In the genomic region with DNA sequence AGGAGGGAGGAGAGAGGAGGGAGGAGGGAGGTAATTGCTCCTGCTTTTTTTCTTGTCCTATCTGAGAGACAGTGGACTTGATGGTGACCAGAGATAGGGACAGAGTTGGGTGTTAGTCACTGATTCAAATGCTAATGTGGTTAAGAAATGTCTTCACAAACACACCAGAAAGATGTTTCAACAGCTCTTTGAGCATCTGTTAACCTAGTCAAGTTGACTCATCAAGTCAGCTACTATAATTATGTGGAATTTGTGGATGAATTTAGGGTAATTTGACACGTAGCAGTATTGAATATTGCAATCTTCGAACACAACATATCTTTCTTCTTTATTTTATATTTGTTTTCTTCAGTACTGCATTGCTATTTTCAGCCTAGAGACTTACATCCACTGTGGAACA, we compare ENCODE assay signal across 27 mouse cellular contexts.
"Had no signal": no experiment of that assay in that cellular context is flagged by ENCODE, and none has a peak within 500 bp of the region (broad histone marks: within the 10 kb centered on the region; RNA-seq: fewer than 3 reads in every experiment).

No protein-coding gene starts in this region.

- H3K27me3 ChIP-seq: embryonic facial prominence, embryonic 12.5 days; embryonic facial prominence, embryonic 13.5 days; embryonic facial prominence, embryonic 15.5 days; forebrain, embryonic 12.5 days; forebrain, embryonic 13.5 days; forebrain, embryonic 15.5 days had no signal

- H3K4me2 ChIP-seq: embryonic facial prominence, embryonic 12.5 days; embryonic facial prominence, embryonic 13.5 days; embryonic facial prominence, embryonic 15.5 days; forebrain, embryonic 12.5 days; forebrain, embryonic 13.5 days; forebrain, embryonic 15.5 days had no signal

- H3K36me3 ChIP-seq: embryonic facial prominence, embryonic 10.5 days; embryonic facial prominence, embryonic 12.5 days; embryonic facial prominence, embryonic 13.5 days; embryonic facial prominence, embryonic 15.5 days; forebrain, embryonic 10.5 days; forebrain, embryonic 12.5 days; forebrain, embryonic 15.5 days; heart, embryonic 10.5 days had no signal

- H3K4me1 ChIP-seq: embryonic facial prominence, embryonic 10.5 days; embryonic facial prominence, embryonic 12.5 days; embryonic facial prominence, embryonic 13.5 days; embryonic facial prominence, embryonic 15.5 days; forebrain, embryonic 12.5 days; forebrain, embryonic 13.5 days; forebrain, embryonic 15.5 days; heart, embryonic 10.5 days had no signal

- H3K9me3 ChIP-seq: embryonic facial prominence, embryonic 10.5 days; embryonic facial prominence, embryonic 12.5 days; embryonic facial prominence, embryonic 13.5 days; embryonic facial prominence, embryonic 15.5 days; forebrain, embryonic 10.5 days; forebrain, embryonic 12.5 days; forebrain, embryonic 13.5 days; forebrain, embryonic 15.5 days; heart, embryonic 10.5 days had no signal

- H3K4me3 ChIP-seq: embryonic facial prominence, embryonic 10.5 days; embryonic facial prominence, embryonic 12.5 days; embryonic facial prominence, embryonic 13.5 days; embryonic facial prominence, embryonic 15.5 days; erythroblast, embryonic 14.5 days; forebrain, embryonic 10.5 days; forebrain, embryonic 12.5 days; forebrain, embryonic 13.5 days; forebrain, embryonic 15.5 days; gastrocnemius, adult 2 months; heart, adult 2 months; heart, embryonic 10.5 days had no signal

- H3K27ac ChIP-seq: embryonic facial prominence, embryonic 10.5 days; embryonic facial prominence, embryonic 12.5 days; embryonic facial prominence, embryonic 13.5 days; embryonic facial prominence, embryonic 15.5 days; forebrain, embryonic 10.5 days; forebrain, embryonic 12.5 days; forebrain, embryonic 13.5 days; forebrain, embryonic 15.5 days; gastrocnemius, adult 2 months; heart, adult 2 months; heart, embryonic 10.5 days had no signal

- H3K9ac ChIP-seq: embryonic facial prominence, embryonic 12.5 days; embryonic facial prominence, embryonic 13.5 days; embryonic facial prominence, embryonic 15.5 days; forebrain, embryonic 12.5 days; forebrain, embryonic 13.5 days; forebrain, embryonic 15.5 days; forebrain, postnatal 0 days had no signal

- ATAC-seq: forebrain, embryonic 13.5 days; forebrain, embryonic 14.5 days; forebrain, embryonic 15.5 days; forebrain, embryonic 16.5 days; forebrain, postnatal 0 days had no signal

- DNase-seq: cerebellum, adult 9-10 months; cerebellum, adult 9-11 months; cerebellum, postnatal 10 days; cerebellum, postnatal 14 days; cerebellum, postnatal 25 days; cerebellum, postnatal 36 days; embryo, embryonic 11 days; forebrain, postnatal 0 days; gastrocnemius, adult 2 months; gastrocnemius, postnatal 10 days; gastrocnemius, postnatal 14 days; gastrocnemius, postnatal 25 days; gastrocnemius, postnatal 36 days; heart, adult 18-20 months; heart, adult 2 months had no signal
